Mouse (Mus musculus): ENCODE results near the gene Ap5s1. TPM values are rescaled to one million over a fixed set of nuclear protein-coding genes. Genes with fewer than 3 reads are reported as not detected.

Ap5s1 gene
- polyA plus RNA-seq (2021; fragmentation: Nextera tagmentation): 33.1 and 34.1 TPM in 2 replicates
- long read RNA-seq, experiment 1, transcript Ap5s1-203 (3 exons, 1,521 nt): minor isoform, 6 of 40 reads
- long read RNA-seq, experiment 1, transcript Ap5s1-205 (2 exons, 868 nt): major isoform, 32 of 40 reads
- long read RNA-seq, experiment 1, partial matches to known transcripts: 0 of 40 reads
- long read RNA-seq, experiment 1, other reads (novel, unspliced or antisense): 1 of 40 reads
- long read RNA-seq, experiment 2, transcript Ap5s1-203 (3 exons, 1,521 nt): minor isoform, 25 of 79 reads
- long read RNA-seq, experiment 2, transcript Ap5s1-205 (2 exons, 868 nt): major isoform, 48 of 79 reads
- long read RNA-seq, experiment 2, partial matches to known transcripts: 5 of 79 reads
- long read RNA-seq, experiment 2, other reads (novel, unspliced or antisense): 1 of 79 reads

GRCm38 (mm10) chr2:131206778-131207177, at the start of gene Ap5s1:
Gene Ap5s1 (plus strand): TSS chr2:131207078.

GRCm38 (mm10) chr2:131159938-131160581, 46.8 kb upstream of the Ap5s1 start, which contains the start of gene 1700037H04Rik:
Gene 1700037H04Rik (minus strand): TSS chr2:131160081.

GRCm38 (mm10) chr2:131179990-131180587, 26.8 kb upstream of the Ap5s1 start, which contains the start of gene Cenpb:
Gene Cenpb (minus strand): TSS chr2:131180067.

GRCm38 (mm10) chr2:131186771-131187601, 19.9 kb upstream of the Ap5s1 start, which contains the start of the genes Cdc25b and Spef1:
Gene Cdc25b (plus strand): TSS chr2:131186949.
Gene Spef1 (minus strand): TSS chr2:131187282.

GRCm38 (mm10) chr2:131233307-131234126, 26.6 kb downstream of the Ap5s1 start, which contains the start of gene Mavs:
Gene Mavs (plus strand): TSS chr2:131234063.

GRCm38 (mm10) chr2:131262213-131262672, 55.4 kb downstream of the Ap5s1 start, which contains the start of gene Pank2:
Gene Pank2 (plus strand): TSS chr2:131262495.

Other genes with a start within 250 kb of the Ap5s1 start
- 139 and 167 TPM in 2 replicates for gene Gfra4, start 164.0 kb upstream of the Ap5s1 start, polyA plus RNA-seq (2021; fragmentation: Nextera tagmentation)
- 0.24 and 0.29 TPM in 2 replicates for gene Adam33, start 143.3 kb upstream of the Ap5s1 start, polyA plus RNA-seq (2021; fragmentation: Nextera tagmentation)
- gene Siglec1, start 120.3 kb upstream of the Ap5s1 start, polyA plus RNA-seq (2021; fragmentation: Nextera tagmentation): 0.06 and 0.14 TPM in 2 replicates
- gene Hspa12b, start 79.8 kb upstream of the Ap5s1 start, polyA plus RNA-seq (2021; fragmentation: Nextera tagmentation): 1.4 and 1.6 TPM in 2 replicates
- not detected in 2 replicates for gene Gm11037, start 73.6 kb upstream of the Ap5s1 start, polyA plus RNA-seq (2021; fragmentation: Nextera tagmentation)
- gene 1700037H04Rik, start 47.0 kb upstream of the Ap5s1 start, polyA plus RNA-seq (2021; fragmentation: Nextera tagmentation): 67.4 and 80.6 TPM in 2 replicates
- gene Cenpb, start 27.0 kb upstream of the Ap5s1 start, polyA plus RNA-seq (2021; fragmentation: Nextera tagmentation): 3.7 and 4.1 TPM in 2 replicates
- 3.6 TPM in 2 replicates for gene Cdc25b, start 20.1 kb upstream of the Ap5s1 start, polyA plus RNA-seq (2021; fragmentation: Nextera tagmentation)
- 3.7 and 5.3 TPM in 2 replicates for gene Spef1, start 19.8 kb upstream of the Ap5s1 start, polyA plus RNA-seq (2021; fragmentation: Nextera tagmentation)
- 6.0 and 6.4 TPM in 2 replicates for gene Mavs, start 27.0 kb downstream of the Ap5s1 start, polyA plus RNA-seq (2021; fragmentation: Nextera tagmentation)
- gene Pank2, start 55.4 kb downstream of the Ap5s1 start, polyA plus RNA-seq (2021; fragmentation: Nextera tagmentation): 9.5 and 10.0 TPM in 2 replicates
- 16.0 and 18.6 TPM in 2 replicates for gene Rnf24, start 145.8 kb downstream of the Ap5s1 start, polyA plus RNA-seq (2021; fragmentation: Nextera tagmentation)

All from layer of hippocampus, adult 6 months (tissue).